Comparison of ENCODE assay signal across 11 mouse cellular contexts in the genomic region with DNA sequence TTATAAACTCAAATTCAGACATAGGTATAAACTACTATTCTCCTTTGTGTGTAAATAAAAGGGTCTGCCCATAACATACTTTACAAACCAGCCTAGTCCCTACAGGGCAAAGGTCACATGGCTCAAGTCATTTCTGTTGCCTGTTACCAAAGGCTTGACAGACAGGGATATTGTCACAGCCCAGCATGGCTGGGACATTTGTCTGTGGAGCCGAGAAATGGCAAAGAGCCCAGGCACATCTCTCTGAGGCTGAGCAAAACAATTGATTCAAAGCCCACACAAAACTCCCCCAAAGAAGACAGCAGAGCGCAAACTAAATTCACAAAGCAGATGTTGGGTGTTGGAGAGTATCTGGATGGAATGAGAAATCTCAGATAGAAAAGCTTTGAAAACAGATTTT.
A peak's percentile ranks its signal among the peaks of the same experiment; 100 is the strongest.
DNase-seq lines count a peak whose midpoint lies in the region; ATAC-seq and TF ChIP-seq lines count a peak whose summit lies in the region.
"Had no signal": no experiment of that assay in that cellular context is flagged by ENCODE, and none has a peak within 500 bp of the region (broad histone marks: within the 10 kb centered on the region; RNA-seq: fewer than 3 reads in every experiment).

No protein-coding gene starts in this region.

- no peaks in the 10 kb centered on the region for H3K27me3 ChIP-seq in hindbrain, postnatal 0 days (ENCODE audit: insufficient read depth, low read length)
- no peaks in the 10 kb centered on the region for H3K27me3 ChIP-seq in hindbrain, embryonic 11.5 days (ENCODE audit: control insufficient read depth, insufficient read depth, low read length)

- no peak overlapping the region for H3K4me2 ChIP-seq in hindbrain, postnatal 0 days (ENCODE audit: low read depth, low read length)
- no peak overlapping the region for H3K4me2 ChIP-seq in hindbrain, embryonic 11.5 days (replicated peaks; ENCODE audit: low read depth, low read length)

- no peak overlapping the region for H3K27ac ChIP-seq in hindbrain, postnatal 0 days
- H3K27ac ChIP-seq in hindbrain, embryonic 11.5 days (ENCODE audit: low read depth, low read length), result no peak overlapping the region
- H3K27ac ChIP-seq in left cerebral cortex, adult 2 months, result no peak overlapping the region; the same call in 1 of the 2 replicates

- no peak for ATAC-seq in hindbrain, postnatal 0 days
- ATAC-seq in hindbrain, embryonic 11.5 days (ENCODE audit: low FRiP score), result no peak

- WGBS in hindbrain, postnatal 0 days, result 17% methylated on average over 2 of the region's 2 CpGs
- 31% methylated on average over 2 of the region's 2 CpGs for WGBS in hindbrain, embryonic 11.5 days

- intact Hi-C loops in left cerebral cortex, adult 2 months (cut with DNase I), result no loop called here

- DNase-seq in hindbrain, postnatal 0 days (ENCODE audit: low spot score), result peak; percentile 63
- no peak for DNase-seq in hindbrain, embryonic 11.5 days (ENCODE audit: low spot score)
- DNase-seq in frontal cortex, postnatal 14 days (ENCODE audit: low spot score in 2 of 2), result peak; percentile 13 to 23
- peak; percentile 34 to 49 for DNase-seq in left cerebral cortex, adult 2 months (ENCODE audit: extremely low spot score in 1 of 2, low spot score in 2 of 2)
- peak; percentile 26 for DNase-seq in right cerebral cortex, postnatal 4 days
- no peak for DNase-seq in adipocyte (ENCODE audit: low spot score)
- DNase-seq in ovary, postnatal 14 days (ENCODE audit: low spot score), result no peak
- DNase-seq: gastrocnemius, postnatal 25 days; heart, postnatal 10 days; kidney, adult 8-10 months; lung, postnatal 10 days had no signal

- no peak for TF ChIP-seq CTCF in hindbrain, postnatal 0 days (IDR thresholded peaks at IDR 0.05; ENCODE audit: low read depth)
- TF ChIP-seq CTCF in left cerebral cortex, adult 2 months (IDR thresholded peaks at IDR 0.05), result no peak

- H3K4me3 ChIP-seq in hindbrain, postnatal 0 days (ENCODE audit: low read length), result no peak overlapping the region
- H3K4me3 ChIP-seq in hindbrain, embryonic 11.5 days (ENCODE audit: low read depth, low read length), result no peak overlapping the region
- no peak overlapping the region for H3K4me3 ChIP-seq in left cerebral cortex, adult 2 months

- H3K9me3 ChIP-seq in hindbrain, postnatal 0 days (ENCODE audit: low read length), result no peaks in the 10 kb centered on the region
- H3K9me3 ChIP-seq in hindbrain, embryonic 11.5 days (ENCODE audit: control insufficient read depth, low read length), result no peaks in the 10 kb centered on the region

- no peaks in the 10 kb centered on the region for H3K36me3 ChIP-seq in hindbrain, postnatal 0 days (ENCODE audit: insufficient read depth, low read length)
- no peaks in the 10 kb centered on the region for H3K36me3 ChIP-seq in hindbrain, embryonic 11.5 days (ENCODE audit: control insufficient read depth, insufficient read depth, low read length)

- H3K9ac ChIP-seq in hindbrain, postnatal 0 days (replicated peaks; ENCODE audit: low read length), result no peak overlapping the region
- no peak overlapping the region for H3K9ac ChIP-seq in hindbrain, embryonic 11.5 days (ENCODE audit: low read depth, low read length)

- 0 out of 2 replicates have a peak, but pooled peaks cover 4% of the 10 kb centered on the region for H3K4me1 ChIP-seq in hindbrain, postnatal 0 days (ENCODE audit: insufficient read depth, low read length)
- no peaks in the 10 kb centered on the region for H3K4me1 ChIP-seq in hindbrain, embryonic 11.5 days (replicated peaks; ENCODE audit: control insufficient read depth, insufficient read depth, low read length)

Comparison
In these comparisons a context has a peak if more than half of its experiments do, and no peak if none do; other contexts are left out.
1. DNase-seq: peak in hindbrain, postnatal 0 days (single experiment), frontal cortex, postnatal 14 days (2 of 2), left cerebral cortex, adult 2 months (2 of 2) and right cerebral cortex, postnatal 4 days (single experiment); none in hindbrain, embryonic 11.5 days (single experiment), adipocyte (single experiment) and ovary, postnatal 14 days (single experiment).